Mouse (Mus musculus) Patski (cell line): ENCODE data around the gene Eno4. TPM values are rescaled to one million over a fixed set of nuclear protein-coding genes. Genes with fewer than 3 reads are reported as not detected.

Experiments used
- ATAC-seq: fragments of 100-300 bp; one replicate; pipeline ENCODE4 v1.8.0; 2021
- CTCF ChIA-PET: fragments of 350-600 bp; sonication (Branson Sonifier 250); formaldehyde crosslinking; loops from one replicate; lab custom pipeline; 2022; ENCODE audit warnings: inconsistent platforms; lab: Charles Lee
- POLR2A ChIA-PET: fragments of 350-600 bp; sonication (Branson Sonifier 250); formaldehyde crosslinking; loops from one replicate; lab custom pipeline; 2022; ENCODE audit warnings: antibody characterized with exemption, inconsistent platforms; lab: Charles Lee
- DNase-seq: peaks from one replicate; pipeline ENCODE4 v3.0.0-alpha.2; 2011; ENCODE audit warnings: low read depth, low spot score
- H3K27me3 ChIP-seq: fragments of 371-371 bp; one replicate; pipeline ENCODE4 v1.5.1; 2021
- CTCF ChIP-seq: fragments of 100-300 bp; IDR thresholded peaks from one replicate; pipeline ENCODE4 v1.5.1; 2021
- in situ Hi-C: fragments of 300-500 bp; cut with MboI; formaldehyde crosslinking; loops from 3 replicates; pipeline ENCODE4 v1.11.1; 2018; ENCODE audit warnings: low pct_unique_long_range_greater_than_20kb, mixed read lengths
- polyA plus RNA-seq: library from polyadenylated mRNA; unstranded; gene quantifications from one replicate; pipeline ENCODE4 v1.2.3, GENCODE M21; 2021

Gene Eno4
- polyA plus RNA-seq, 1 experiment from 2014 or later: 0.92 TPM

DNA sequence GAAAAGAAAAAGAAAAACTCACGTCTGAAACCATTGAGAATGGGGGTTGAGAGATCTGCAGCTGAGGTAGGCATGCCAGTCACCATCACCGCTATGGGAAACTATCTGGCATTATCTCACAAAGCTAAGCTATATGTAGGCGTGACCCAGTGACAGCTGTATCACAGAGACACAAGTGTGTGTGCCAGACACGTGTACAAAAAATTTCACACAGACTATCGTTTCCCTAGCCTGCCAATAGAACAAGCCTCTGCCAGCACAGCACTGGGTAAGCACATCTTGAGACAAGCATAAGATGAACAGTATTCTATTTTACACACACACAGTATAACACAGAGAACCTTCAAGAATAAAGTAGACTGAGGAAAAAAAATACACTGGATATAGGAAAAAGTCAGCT is 67.6 kb downstream of the Eno4 start:
- ATAC-seq (no peak), DNase-seq (no peak)
- TF ChIP-seq CTCF: no peak
- ChIA-PET CTCF (no interaction called here), POLR2A (interaction anchor here (1.1 kb wide), 1 partner anchor 12 kb away, joined by 5 read pairs; no protein-coding TSS in a partner anchor)
- no peaks in the 10 kb centered on the region for H3K27me3 ChIP-seq
- in situ Hi-C loops: no loop called here

Other genes starting within 250 kb of the Eno4 start
- not detected for gene Pnliprp1, start 214.5 kb upstream of the Eno4 start, polyA plus RNA-seq
- not detected for gene Pnliprp2, start 183.7 kb upstream of the Eno4 start, polyA plus RNA-seq
- not detected for gene 1700019N19Rik, start 149.0 kb upstream of the Eno4 start, polyA plus RNA-seq
- 1.1 TPM for gene Hspa12a, start 229 bp downstream of the Eno4 start, polyA plus RNA-seq
- gene Shtn1, start 132.7 kb downstream of the Eno4 start, polyA plus RNA-seq: 22.7 TPM
- gene Vax1, start 226.6 kb downstream of the Eno4 start, polyA plus RNA-seq: not detected